Mouse (Mus musculus): ENCODE data around the gene Gm21994. TPM values are rescaled to one million over a fixed set of nuclear protein-coding genes. Genes with fewer than 3 reads are reported as not detected.
"Not testable (repeated sequence)": the region's sequence is repeated elsewhere in the genome, so short reads cannot be mapped to it uniquely, and the experiment has no call there.

Gm21994 gene
- polyA plus RNA-seq (2015; fragmentation: Nextera tagmentation; extraction: Ambion mirVana): 2.9 and 3.2 TPM in 2 replicates

DNA sequence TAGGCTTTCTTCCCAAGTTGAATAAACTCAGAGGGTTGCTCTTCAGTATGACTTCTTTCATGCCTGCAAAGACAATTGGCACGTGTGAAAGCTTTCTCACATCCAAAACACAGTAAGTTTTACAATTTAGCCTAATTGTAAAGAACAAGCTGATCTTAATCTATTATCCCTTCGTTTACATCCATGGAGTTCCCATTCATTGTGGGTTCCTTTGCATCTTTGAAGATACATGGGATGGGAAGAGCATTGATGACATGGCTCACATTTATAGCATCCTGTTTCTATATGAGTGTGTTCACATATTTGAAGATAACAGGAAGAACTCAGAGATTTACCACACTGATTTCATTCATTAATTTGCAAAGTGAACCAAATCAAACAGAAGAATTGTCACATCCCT is at the start of gene Gm21994:
Gene Gm21994 (minus strand): TSS at position 101 of the 400 bp plus-strand sequence.
- H3K4me2 ChIP-seq; H3K4me1 ChIP-seq; H3K27me3 ChIP-seq (replicated peaks); H3K27ac ChIP-seq (replicated peaks); H3K9ac ChIP-seq; ATAC-seq (ENCODE audit: extremely low read depth, insufficient number of reproducible peaks, low FRiP score, low TSS enrichment); H3K36me3 ChIP-seq; H3K4me3 ChIP-seq: not testable (repeated sequence)
- peaks cover 11% of the 10 kb centered on the region for H3K9me3 ChIP-seq
- WGBS: 44% methylated on average over 2 of the region's 2 CpGs

DNA sequence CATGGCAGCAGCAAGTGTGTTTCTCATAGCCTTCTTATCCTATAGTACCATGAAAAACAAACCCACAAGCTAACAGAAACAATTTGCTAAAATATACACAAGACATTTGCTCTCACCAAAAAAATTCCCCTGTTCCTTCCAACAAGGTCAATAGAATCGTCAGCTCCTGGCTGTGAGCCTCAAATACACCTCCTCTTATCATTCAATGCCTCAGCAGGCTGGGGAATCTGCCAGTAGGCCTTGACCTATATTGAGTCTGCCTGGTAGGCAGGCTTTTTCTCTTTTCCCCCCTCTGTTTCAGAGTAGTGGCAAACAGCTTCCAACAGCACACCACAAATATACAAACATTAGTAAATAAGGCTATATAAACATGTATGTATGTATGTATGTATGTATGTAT is 43.7 kb upstream of the Gm21994 start:
- no peak overlapping the region for H3K4me3 ChIP-seq
- 22% methylated on average over 1 of the region's 1 CpGs for WGBS
- no peak for ATAC-seq (ENCODE audit: extremely low read depth, insufficient number of reproducible peaks, low FRiP score, low TSS enrichment)

DNA sequence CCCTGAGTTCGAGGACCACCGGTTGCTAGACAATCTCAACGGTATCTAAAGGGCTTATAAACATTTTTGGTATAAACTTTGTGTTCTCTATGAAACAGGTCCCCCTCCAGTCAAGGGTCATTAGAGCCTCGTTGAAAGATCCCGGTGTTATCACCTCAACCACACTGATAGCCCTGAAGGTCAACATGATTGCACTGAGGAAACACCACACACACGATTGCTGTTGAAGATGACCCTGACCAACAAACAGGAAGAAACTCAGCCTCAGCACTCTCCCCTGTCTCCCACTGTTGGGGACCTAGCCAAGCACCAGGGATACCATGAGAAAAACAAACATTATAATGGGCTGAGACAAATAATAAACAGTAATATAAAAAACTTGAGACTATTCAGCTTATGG is 38.3 kb upstream of the Gm21994 start:
- no peak overlapping the region for H3K4me2 ChIP-seq
- no peak overlapping the region for H3K4me3 ChIP-seq
- H3K9me3 ChIP-seq: no peaks in the 10 kb centered on the region
- WGBS: 52% methylated on average over 6 of the region's 6 CpGs
- H3K9ac ChIP-seq: no peak overlapping the region
- no peaks in the 10 kb centered on the region for H3K36me3 ChIP-seq
- no peaks in the 10 kb centered on the region for H3K4me1 ChIP-seq
- no peak overlapping the region for H3K27ac ChIP-seq (replicated peaks)
- no peaks in the 10 kb centered on the region for H3K27me3 ChIP-seq (replicated peaks)
- no peak for ATAC-seq (ENCODE audit: extremely low read depth, insufficient number of reproducible peaks, low FRiP score, low TSS enrichment)

More for the DNA sequence above, 43.7 kb upstream of the Gm21994 start:
- H3K4me1 ChIP-seq: no peaks in the 10 kb centered on the region
- no peak overlapping the region for H3K9ac ChIP-seq
- no peaks in the 10 kb centered on the region for H3K27me3 ChIP-seq (replicated peaks)
- H3K4me2 ChIP-seq: no peak overlapping the region
- H3K36me3 ChIP-seq: no peaks in the 10 kb centered on the region
- peaks cover 15% of the 10 kb centered on the region for H3K9me3 ChIP-seq
- H3K27ac ChIP-seq (replicated peaks): no peak overlapping the region

DNA sequence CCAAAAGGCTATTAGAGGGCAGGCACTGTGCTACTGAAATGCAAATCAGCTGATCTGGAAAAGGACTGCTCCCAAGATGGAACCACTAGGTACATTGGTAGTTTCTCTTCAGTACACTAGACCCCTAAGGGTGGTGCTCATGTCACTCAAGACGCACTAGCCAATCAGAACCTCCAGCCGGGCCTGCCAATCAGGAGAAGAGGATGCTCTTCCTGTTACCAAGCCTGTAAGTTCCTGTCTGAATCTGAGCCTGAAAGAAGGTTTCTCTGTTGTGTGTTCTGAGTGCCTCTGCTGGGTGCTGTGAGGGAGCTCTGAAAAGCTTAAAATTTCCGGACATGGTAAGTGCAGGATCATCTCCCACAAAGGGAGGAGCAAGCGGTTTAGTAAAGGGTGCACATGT is 1.9 kb upstream of the Gm21994 start, which contains the start of gene Gm14124:
Gene Gm14124 (plus strand): TSS at position 227 of the 400 bp plus-strand sequence.
- 66% methylated on average over 4 of the region's 4 CpGs for WGBS

DNA sequence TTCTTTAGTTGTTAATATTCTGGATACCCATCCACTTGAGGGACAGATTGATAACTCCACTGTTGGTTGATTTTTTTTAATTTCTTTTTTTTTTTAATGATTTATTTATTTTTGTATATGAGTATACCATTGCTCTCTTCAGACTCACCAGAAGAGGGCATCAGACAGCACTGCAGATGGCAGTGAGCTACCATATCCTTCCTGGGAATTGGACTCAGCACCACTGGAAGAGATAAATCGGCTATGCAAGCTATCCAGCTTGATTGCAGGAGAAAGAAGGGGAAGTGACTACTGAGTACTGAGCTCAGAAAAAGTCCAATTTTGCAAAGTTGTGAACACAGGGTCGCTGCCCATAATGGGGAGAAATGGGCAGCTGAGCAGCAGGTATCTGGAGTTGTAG is 1.5 kb upstream of the Gm21994 start:
- 53% methylated on average over 2 of the region's 2 CpGs for WGBS
- ATAC-seq (ENCODE audit: extremely low read depth, insufficient number of reproducible peaks, low FRiP score, low TSS enrichment); H3K4me3 ChIP-seq; H3K4me1 ChIP-seq; H3K27ac ChIP-seq (replicated peaks); H3K4me2 ChIP-seq; H3K9ac ChIP-seq; H3K36me3 ChIP-seq; H3K27me3 ChIP-seq (replicated peaks): not testable (repeated sequence)
- peaks cover 11% of the 10 kb centered on the region for H3K9me3 ChIP-seq

More for the DNA sequence above, 1.9 kb upstream of the Gm21994 start, which contains the start of gene Gm14124:
- not testable (repeated sequence) for H3K27ac ChIP-seq (replicated peaks); H3K9ac ChIP-seq; H3K4me2 ChIP-seq; H3K27me3 ChIP-seq (replicated peaks); H3K4me3 ChIP-seq; H3K36me3 ChIP-seq; ATAC-seq (ENCODE audit: extremely low read depth, insufficient number of reproducible peaks, low FRiP score, low TSS enrichment); H3K4me1 ChIP-seq
- peaks cover 14% of the 10 kb centered on the region for H3K9me3 ChIP-seq

DNA sequence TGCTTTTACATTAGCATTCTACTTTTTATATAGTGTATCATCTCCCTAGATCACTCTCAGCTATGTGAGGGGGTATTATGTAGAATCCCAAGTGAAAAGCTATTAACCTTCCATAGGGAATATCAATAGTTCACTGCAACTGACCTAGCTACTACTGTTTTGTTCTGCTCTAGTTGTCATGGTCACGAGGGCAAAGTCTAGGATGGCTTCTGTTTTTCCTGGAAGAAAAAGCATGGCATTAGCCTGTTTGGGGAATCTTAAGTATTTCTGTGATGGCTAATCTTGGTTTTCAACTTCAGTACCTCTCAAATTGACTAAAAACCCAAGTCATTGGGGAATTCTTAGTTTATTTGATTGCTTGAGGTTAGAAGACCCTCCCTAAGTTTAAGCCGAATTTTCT is 12.2 kb downstream of the Gm21994 start:
- H3K9ac ChIP-seq: no peak overlapping the region
- WGBS: 72% methylated on average over 2 of the region's 2 CpGs
- H3K4me2 ChIP-seq: no peak overlapping the region

DNA sequence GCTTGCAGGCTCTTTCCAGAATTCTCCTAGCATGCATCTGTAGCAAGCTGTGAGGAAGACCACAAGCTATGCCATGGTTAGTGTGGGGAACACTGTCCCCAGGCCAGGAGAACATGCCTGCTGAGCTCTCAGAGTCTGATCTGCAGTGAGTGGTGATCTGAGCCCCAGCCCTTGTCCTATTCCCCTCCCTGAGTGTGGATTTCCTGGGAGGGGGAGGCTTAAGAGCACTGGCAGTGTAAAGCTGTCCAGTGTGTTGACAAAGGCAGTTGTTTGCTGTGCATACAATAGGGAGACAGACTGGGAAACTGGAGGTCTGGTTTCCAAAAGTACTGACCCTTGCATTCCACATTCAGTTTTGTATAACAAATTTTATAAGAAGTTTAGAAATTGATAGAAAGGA is 32.1 kb downstream of the Gm21994 start:
- not testable (repeated sequence) for H3K9me3 ChIP-seq; H3K4me1 ChIP-seq; H3K9ac ChIP-seq; H3K27ac ChIP-seq (replicated peaks); H3K4me3 ChIP-seq; H3K36me3 ChIP-seq; ATAC-seq (ENCODE audit: extremely low read depth, insufficient number of reproducible peaks, low FRiP score, low TSS enrichment); H3K4me2 ChIP-seq; H3K27me3 ChIP-seq (replicated peaks)

More for the DNA sequence above, 12.2 kb downstream of the Gm21994 start:
- H3K4me3 ChIP-seq: no peak overlapping the region
- no peaks in the 10 kb centered on the region for H3K4me1 ChIP-seq
- H3K27ac ChIP-seq (replicated peaks): no peak overlapping the region
- H3K27me3 ChIP-seq (replicated peaks): no peaks in the 10 kb centered on the region
- ATAC-seq (ENCODE audit: extremely low read depth, insufficient number of reproducible peaks, low FRiP score, low TSS enrichment): no peak
- peaks cover 24% of the 10 kb centered on the region for H3K36me3 ChIP-seq
- peaks cover 48% of the 10 kb centered on the region for H3K9me3 ChIP-seq

DNA sequence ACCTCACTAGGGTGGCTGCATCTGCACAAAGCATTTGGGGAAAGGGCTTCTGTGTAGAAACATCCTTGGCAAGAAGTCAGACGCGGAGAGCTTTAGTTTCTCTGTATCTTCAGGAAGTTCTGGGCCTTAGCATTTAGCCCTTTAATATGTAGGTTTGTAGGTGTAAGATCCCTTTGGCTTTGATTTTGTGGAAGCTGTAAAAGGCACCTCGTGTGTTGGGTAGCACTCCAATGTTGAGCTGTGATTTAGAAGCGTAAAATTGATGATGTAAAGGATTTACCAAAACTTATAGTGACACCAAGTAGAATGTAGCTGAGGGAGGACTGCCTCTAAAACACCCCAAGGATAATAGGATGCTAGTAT is 37.0 kb downstream of the Gm21994 start:
- Histone ChIP-seq H3K9ac (peak overlapping the region; percentile 73), H3K4me3 (peak overlapping the region; percentile 55), H3K4me2 (peak overlapping the region; percentile 64)
- H3K27ac ChIP-seq (replicated peaks); H3K27me3 ChIP-seq (replicated peaks); H3K36me3 ChIP-seq; H3K4me1 ChIP-seq; H3K9me3 ChIP-seq: not testable (repeated sequence)
- 29% methylated on average over 4 of the region's 4 CpGs for WGBS
- ATAC-seq (ENCODE audit: extremely low read depth, insufficient number of reproducible peaks, low FRiP score, low TSS enrichment): peak; percentile 33; the same call in 1 of the 2 replicates

DNA sequence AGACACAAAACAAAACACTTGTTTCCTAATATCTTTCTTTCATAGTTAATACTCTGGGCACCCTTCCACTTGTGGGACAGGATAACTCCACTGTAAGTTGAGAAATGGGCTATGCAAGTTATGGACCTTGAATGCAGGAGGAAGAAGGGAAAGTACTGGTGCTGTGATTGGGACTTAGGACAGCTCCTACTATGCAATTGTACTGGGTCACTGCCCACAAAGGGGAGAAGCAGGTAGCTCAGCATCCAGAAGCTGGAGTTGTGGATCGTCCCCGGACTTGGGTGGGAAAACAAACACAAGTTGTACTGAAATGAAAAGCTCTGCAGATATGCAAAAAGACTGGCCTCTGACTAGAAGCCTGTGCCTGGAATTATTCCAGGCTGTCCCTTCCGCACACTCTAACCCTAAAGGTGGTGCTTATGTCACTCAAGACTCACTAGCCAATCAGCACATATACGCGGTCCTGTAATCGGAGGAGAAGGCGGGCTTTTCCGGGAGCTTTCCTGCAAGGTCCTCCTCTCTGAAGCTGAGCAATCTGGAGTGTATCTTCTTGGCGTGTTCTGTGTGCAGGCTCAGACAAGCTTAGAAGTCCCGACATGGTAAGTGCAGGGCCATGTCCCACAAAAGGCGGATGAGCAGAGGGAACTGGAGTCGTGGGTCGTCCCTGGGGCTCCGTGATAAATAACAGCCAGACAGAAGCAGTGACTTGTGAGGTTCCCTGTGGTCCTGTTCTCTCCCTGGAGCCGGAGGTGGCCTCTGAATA is 37.6 kb downstream of the Gm21994 start, which contains the start of gene Zfp937:
Gene Zfp937 (plus strand): TSS at position 474 of the 763 bp plus-strand sequence.
- ATAC-seq (ENCODE audit: extremely low read depth, insufficient number of reproducible peaks, low FRiP score, low TSS enrichment): peak; percentile 94
- Histone ChIP-seq H3K4me2 (peak within 1 kb of the TSS; percentile 64), H3K4me3 (peak within 1 kb of the TSS; percentile 55), H3K9ac (peak within 1 kb of the TSS; percentile 73)
- H3K27ac ChIP-seq (replicated peaks); H3K36me3 ChIP-seq; H3K4me1 ChIP-seq; H3K9me3 ChIP-seq; H3K27me3 ChIP-seq (replicated peaks): not testable (repeated sequence)
- WGBS: under 1% methylated on average over 15 of the region's 15 CpGs

Other genes with a start within 250 kb of the Gm21994 start
- gene Zfp120, start 118.9 kb downstream of the Gm21994 start, polyA plus RNA-seq (2015; fragmentation: Nextera tagmentation; extraction: Ambion mirVana): 4.4 and 5.2 TPM in 2 replicates
- not detected in 2 replicates for gene Gm10770, start 75.9 kb downstream of the Gm21994 start, polyA plus RNA-seq (2015; fragmentation: Nextera tagmentation; extraction: Ambion mirVana)
- gene Gm14139, start 73.8 kb downstream of the Gm21994 start, polyA plus RNA-seq (2015; fragmentation: Nextera tagmentation; extraction: Ambion mirVana): 0.16 TPM in 1 of 2 replicates, not detected in the other
- gene Zfp937, start 37.5 kb downstream of the Gm21994 start, polyA plus RNA-seq (2015; fragmentation: Nextera tagmentation; extraction: Ambion mirVana): 4.0 and 4.1 TPM in 2 replicates
- not detected in 2 replicates for gene Gm14124, start 1.9 kb upstream of the Gm21994 start, polyA plus RNA-seq (2015; fragmentation: Nextera tagmentation; extraction: Ambion mirVana)
- gene Gm10130, start 68.1 kb upstream of the Gm21994 start, polyA plus RNA-seq (2015; fragmentation: Nextera tagmentation; extraction: Ambion mirVana): 1.9 and 2.2 TPM in 2 replicates
- gene 3300002I08Rik, start 107.2 kb upstream of the Gm21994 start, polyA plus RNA-seq (2015; fragmentation: Nextera tagmentation; extraction: Ambion mirVana): 3.6 and 3.9 TPM in 2 replicates
- gene Zfp442, start 195.9 kb upstream of the Gm21994 start, polyA plus RNA-seq (2015; fragmentation: Nextera tagmentation; extraction: Ambion mirVana): 3.8 and 4.8 TPM in 2 replicates
- gene Zfp345, start 229.5 kb upstream of the Gm21994 start, polyA plus RNA-seq (2015; fragmentation: Nextera tagmentation; extraction: Ambion mirVana): 0.06 TPM in 1 of 2 replicates, not detected in the other

Data from heart, embryonic 13.5 days (tissue).